Mouse (Mus musculus) embryonic facial prominence, embryonic 11.5 days (tissue): ENCODE results near the gene Mlc1. TPM values are rescaled to one million over a fixed set of nuclear protein-coding genes. Genes with fewer than 3 reads are reported as not detected.

ENCODE experiments used
- ATAC-seq: fragments of 200-750 bp; cut with Nextera tagmentation; replicated peaks from 2 replicates; pipeline ENCODE4 v1.8.0; 2017; ENCODE audit warnings: low read depth; ENCODE audit not compliant: insufficient number of reproducible peaks, low FRiP score, low TSS enrichment
- DNase-seq: peaks from one replicate; pipeline ENCODE4 v3.0.0-alpha.2; 2015; ENCODE audit warnings: low spot score
- H3K27ac ChIP-seq: fragments of 300-500 bp; sonication (generic); replicated peaks from 2 replicates; pipeline ENCODE4 v1.5.1; 2014; ENCODE audit warnings: mild to moderate bottlenecking, low read depth, low read length, control low read depth
- H3K27me3 ChIP-seq: fragments of 300-500 bp; sonication (generic); 2 replicates; pipeline ENCODE4 v1.6.1; 2014; ENCODE audit warnings: mild to moderate bottlenecking, low read length, moderate library complexity, mixed read lengths; ENCODE audit not compliant: control insufficient read depth, insufficient read depth
- H3K36me3 ChIP-seq: fragments of 300-500 bp; sonication (generic); replicated peaks from 2 replicates; pipeline ENCODE4 v1.6.1; 2014; ENCODE audit warnings: low read depth, mild to moderate bottlenecking, low read length, moderate library complexity, mixed read lengths; ENCODE audit not compliant: control insufficient read depth, insufficient read depth
- H3K4me1 ChIP-seq: fragments of 300-500 bp; sonication (generic); 2 replicates; pipeline ENCODE4 v1.6.1; 2014; ENCODE audit warnings: low read length, mixed read lengths; ENCODE audit not compliant: control insufficient read depth, insufficient read depth
- H3K4me2 ChIP-seq: fragments of 300-500 bp; sonication (generic); 2 replicates; pipeline ENCODE4 v1.6.1; 2014; ENCODE audit warnings: low read depth, mild to moderate bottlenecking, control low read depth, low read length, moderate library complexity
- H3K4me3 ChIP-seq: fragments of 300-500 bp; sonication (generic); 2 replicates; pipeline ENCODE4 v1.5.1; 2014; ENCODE audit warnings: low read depth, low read length, control low read depth
- H3K9ac ChIP-seq: fragments of 300-500 bp; sonication (generic); replicated peaks from 2 replicates; pipeline ENCODE4 v1.6.1; 2014; ENCODE audit warnings: mild to moderate bottlenecking, control low read depth, low read length
- H3K9me3 ChIP-seq: fragments of 300-500 bp; sonication (generic); replicated peaks from 2 replicates; pipeline ENCODE4 v1.6.1; 2016; ENCODE audit warnings: mild to moderate bottlenecking, low read length, inconsistent platforms, mixed read lengths; ENCODE audit not compliant: control insufficient read depth
- WGBS: fragments of 180-500 bp; shearing (Covaris S2); extraction: QIAGEN DNeasy Blood & Tissue Kit; methylation state at CpG from one replicate; pipeline ENCODE4 v1.1.7; 2014; 5-methylcytosine and 5-hydroxymethylcytosine counted together
- polyA plus RNA-seq: library from polyadenylated mRNA; unstranded; fragments of >200 nt; fragmentation: Nextera tagmentation; extraction: Ambion mirVana; gene quantifications from 2 replicates; pipeline ENCODE4 v1.2.1, GENCODE M21; 2014

Mlc1 gene
- polyA plus RNA-seq = 0.82 and 1.1 TPM in 2 replicates

DNA sequence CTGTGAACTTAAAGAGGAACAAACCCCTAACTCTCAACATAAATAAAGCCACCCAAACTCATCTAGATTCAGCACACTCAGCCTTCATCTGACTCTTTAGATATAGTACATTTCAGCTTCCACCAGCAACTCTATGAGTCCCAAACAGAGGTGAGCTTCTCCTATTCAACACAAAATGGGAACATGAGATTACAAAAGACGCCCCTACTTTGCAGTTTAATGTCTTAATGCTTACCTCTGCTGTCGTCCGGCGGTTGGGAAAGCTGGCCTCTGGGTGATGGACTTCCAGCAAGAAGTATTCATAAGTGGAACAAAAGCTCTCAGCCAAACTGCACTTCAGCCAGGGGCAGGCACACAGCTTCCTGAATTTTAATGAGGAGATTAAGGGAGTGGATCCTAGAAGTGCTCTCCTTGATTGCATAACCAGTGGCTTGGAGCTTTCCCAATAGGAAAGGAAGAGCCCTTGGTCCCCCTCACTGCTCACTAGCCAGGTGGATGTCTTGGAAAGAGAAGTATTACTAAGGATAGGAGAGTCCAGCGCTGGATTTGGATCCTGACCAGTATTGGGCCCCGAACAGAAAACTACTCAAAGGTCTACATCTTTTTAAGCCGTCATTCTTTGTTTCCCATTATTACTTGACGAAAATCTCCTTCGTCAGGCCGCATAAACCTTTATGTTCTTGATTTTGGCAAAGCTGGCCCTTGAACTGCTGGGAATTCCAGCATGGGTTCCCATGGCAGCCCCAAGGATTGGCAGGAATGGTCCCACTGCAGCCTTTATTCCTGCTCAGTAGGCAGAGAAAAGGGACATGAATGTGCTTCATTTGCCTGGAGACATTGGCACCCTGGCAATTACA lies at the start of gene Mlc1:
Gene Mlc1 (minus strand): TSS at position 727 of the 857 bp plus-strand sequence.
- Histone ChIP-seq H3K9ac (no peak within 1 kb of the TSS), H3K36me3 (no peaks in the 10 kb centered on the region), H3K27me3 (no peaks in the 10 kb centered on the region), H3K9me3 (no peaks in the 10 kb centered on the region), H3K4me3 (no peak within 1 kb of the TSS), H3K4me2 (no peak within 1 kb of the TSS), H3K27ac (no peak within 1 kb of the TSS), H3K4me1 (no peaks in the 10 kb centered on the region)
- 61% methylated on average over 10 of the region's 10 CpGs for WGBS
- peak; percentile 18 for DNase-seq
- no peak for ATAC-seq

DNA sequence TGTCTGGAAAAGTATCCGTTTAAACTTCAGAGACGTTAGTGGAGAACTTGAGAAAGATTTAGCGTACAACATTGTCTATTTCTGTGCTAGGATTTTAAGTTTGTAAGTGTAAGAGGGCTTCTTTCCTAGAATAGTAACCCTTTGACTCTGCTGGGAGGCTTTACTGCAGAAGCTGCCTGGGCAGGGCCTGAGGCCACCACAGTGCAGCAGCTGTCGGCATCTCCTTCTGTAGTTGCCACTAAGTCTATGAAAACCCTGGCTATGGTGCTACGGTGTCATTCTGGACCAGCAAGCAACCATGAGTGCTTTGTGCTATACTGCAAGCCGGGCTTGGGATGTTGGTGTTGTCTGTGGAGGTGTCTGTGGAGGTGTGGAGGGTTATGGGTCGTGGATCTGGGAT lies 41.7 kb upstream of the Mlc1 start:
- 82% methylated on average over 7 of the region's 7 CpGs for WGBS
- no peak for DNase-seq
- H3K27ac ChIP-seq = no peak overlapping the region

DNA sequence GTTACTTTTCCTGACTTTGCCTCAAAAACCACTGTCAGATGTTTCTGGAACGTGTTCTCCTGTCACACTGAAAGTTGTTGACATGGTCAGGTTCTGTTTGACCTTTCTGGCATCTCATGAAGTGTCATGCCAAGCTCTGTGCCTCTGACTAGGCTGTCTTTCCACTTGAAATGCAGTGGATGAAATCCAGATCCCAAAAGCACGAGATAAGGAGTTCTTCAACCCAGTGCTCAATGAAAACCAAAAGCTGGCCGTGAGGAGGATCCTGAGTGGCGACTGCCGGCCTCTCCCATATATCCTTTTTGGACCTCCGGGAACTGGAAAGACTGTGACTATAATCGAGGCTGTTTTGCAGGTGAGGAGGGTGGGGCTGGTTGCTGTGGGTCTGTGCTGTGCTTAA lies 41.3 kb upstream of the Mlc1 start:
- Histone ChIP-seq H3K36me3 (no peaks in the 10 kb centered on the region), H3K4me2 (no peak overlapping the region), H3K9me3 (no peaks in the 10 kb centered on the region), H3K27ac (no peak overlapping the region), H3K4me1 (no peaks in the 10 kb centered on the region), H3K27me3 (no peaks in the 10 kb centered on the region), H3K9ac (no peak overlapping the region), H3K4me3 (no peak overlapping the region)
- whole genome bisulfite sequencing = 76% methylated on average over 7 of the region's 7 CpGs
- DNase-seq (no peak), ATAC-seq (no peak)

More for the DNA sequence above, 41.7 kb upstream of the Mlc1 start:
- no peak overlapping the region for H3K4me3 ChIP-seq
- no peaks in the 10 kb centered on the region for H3K9me3 ChIP-seq
- ATAC-seq = no peak
- no peak overlapping the region for H3K9ac ChIP-seq
- H3K4me2 ChIP-seq = no peak overlapping the region
- no peaks in the 10 kb centered on the region for H3K27me3 ChIP-seq
- no peaks in the 10 kb centered on the region for H3K36me3 ChIP-seq
- H3K4me1 ChIP-seq = no peaks in the 10 kb centered on the region

DNA sequence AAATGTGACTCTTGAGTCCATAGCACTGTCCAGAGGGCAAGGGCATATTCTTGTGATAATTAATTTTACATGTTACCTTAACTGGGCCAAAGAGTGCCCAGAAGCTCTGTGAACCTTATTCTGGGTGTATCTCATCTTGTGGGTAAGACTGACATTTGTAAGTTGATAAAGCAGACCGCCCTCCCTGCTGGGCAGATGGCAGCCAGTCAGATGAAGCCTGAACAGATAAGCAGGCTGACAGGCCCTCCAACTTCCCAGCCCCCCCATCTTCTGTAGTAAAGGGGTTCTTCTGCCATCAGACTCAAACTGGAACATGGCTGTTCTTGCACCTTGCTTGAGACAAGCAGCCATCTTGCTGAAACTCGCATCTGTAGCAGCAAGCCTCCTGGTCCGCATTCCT lies 37.9 kb upstream of the Mlc1 start:
- H3K27me3 ChIP-seq = no peaks in the 10 kb centered on the region
- H3K4me1 ChIP-seq = no peaks in the 10 kb centered on the region
- H3K9ac ChIP-seq = no peak overlapping the region
- H3K36me3 ChIP-seq = no peaks in the 10 kb centered on the region
- no peaks in the 10 kb centered on the region for H3K9me3 ChIP-seq
- no peak overlapping the region for H3K27ac ChIP-seq
- no peak for ATAC-seq
- no peak for DNase-seq
- WGBS = 90% methylated on average over 3 of the region's 3 CpGs
- no peak overlapping the region for H3K4me2 ChIP-seq
- H3K4me3 ChIP-seq = no peak overlapping the region

DNA sequence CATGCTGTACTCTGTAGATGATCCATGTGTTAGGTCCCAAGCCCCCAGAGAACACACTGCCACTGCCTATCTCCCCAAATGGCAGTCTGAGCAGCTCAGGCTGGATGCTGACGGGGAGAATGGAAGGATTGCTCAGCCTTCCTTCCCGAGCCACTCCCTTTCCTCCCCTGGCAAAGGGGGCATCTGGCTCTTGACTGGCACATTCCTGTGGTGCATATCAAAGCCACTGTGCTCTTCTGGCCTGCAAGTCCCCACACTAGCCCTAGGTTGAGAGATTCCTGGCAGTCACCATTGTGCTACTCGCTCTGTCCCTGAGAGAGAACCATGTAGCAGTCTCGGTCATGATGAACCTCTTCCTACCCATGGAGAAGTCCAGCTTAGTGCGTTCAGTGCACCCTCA lies 29.0 kb upstream of the Mlc1 start:
- WGBS = 84% methylated on average over 5 of the region's 5 CpGs
- Histone ChIP-seq H3K27ac (no peak overlapping the region), H3K4me2 (no peak overlapping the region), H3K9ac (no peak overlapping the region), H3K36me3 (no peaks in the 10 kb centered on the region), H3K27me3 (no peaks in the 10 kb centered on the region), H3K9me3 (no peaks in the 10 kb centered on the region), H3K4me1 (no peaks in the 10 kb centered on the region), H3K4me3 (no peak overlapping the region)
- DNase-seq (no peak), ATAC-seq (no peak)

DNA sequence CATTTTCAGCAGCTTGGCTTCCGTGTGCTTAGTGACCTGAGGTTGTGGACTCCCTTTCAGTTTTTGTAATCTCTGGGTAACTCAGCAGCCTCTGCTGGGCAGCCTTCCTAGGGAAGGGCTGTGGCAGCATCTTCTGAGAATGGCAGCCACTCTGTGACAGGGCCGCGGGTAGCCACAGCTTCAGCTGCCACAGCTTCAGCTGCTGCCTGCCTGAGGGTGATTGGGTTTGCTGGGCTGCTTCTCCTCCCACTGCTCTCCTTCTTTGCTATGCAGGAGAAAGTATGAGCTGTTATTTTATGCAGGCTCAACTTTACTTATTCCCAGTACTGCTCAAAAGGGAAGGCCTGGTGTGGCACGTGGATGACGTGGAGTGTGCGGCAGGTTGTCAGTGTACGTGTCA lies 28.2 kb upstream of the Mlc1 start:
- no peak overlapping the region for H3K4me2 ChIP-seq
- H3K36me3 ChIP-seq = no peaks in the 10 kb centered on the region

DNA sequence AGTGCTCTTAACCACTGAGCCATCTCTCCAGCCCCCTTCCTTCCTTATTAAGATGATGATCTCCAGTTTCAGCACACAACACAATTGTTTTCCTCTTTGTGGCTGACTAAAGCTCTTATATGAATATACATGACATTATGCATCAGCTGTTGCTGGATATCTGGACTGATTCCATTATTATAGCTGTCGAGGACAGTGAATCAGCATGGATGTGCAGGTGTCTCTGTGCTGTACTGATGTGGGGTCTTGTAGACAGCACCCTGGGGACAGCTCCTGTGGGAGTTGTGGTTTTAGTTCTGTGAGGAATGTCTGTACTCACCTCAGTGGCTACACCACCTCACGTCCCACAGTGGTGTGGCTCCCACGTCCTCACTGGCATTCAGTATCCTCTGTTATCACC lies 22.4 kb upstream of the Mlc1 start:
- no peak overlapping the region for H3K27ac ChIP-seq
- H3K36me3 ChIP-seq = no peaks in the 10 kb centered on the region
- H3K4me3 ChIP-seq = no peak overlapping the region
- WGBS = 81% methylated on average over 3 of the region's 3 CpGs
- H3K9ac ChIP-seq = no peak overlapping the region
- H3K9me3 ChIP-seq = no peaks in the 10 kb centered on the region
- DNase-seq = no peak
- no peaks in the 10 kb centered on the region for H3K4me1 ChIP-seq
- H3K27me3 ChIP-seq = no peaks in the 10 kb centered on the region
- no peak for ATAC-seq
- no peak overlapping the region for H3K4me2 ChIP-seq

More for the DNA sequence above, 28.2 kb upstream of the Mlc1 start:
- Histone ChIP-seq H3K27ac (no peak overlapping the region), H3K9ac (no peak overlapping the region), H3K9me3 (no peaks in the 10 kb centered on the region), H3K4me3 (no peak overlapping the region), H3K27me3 (no peaks in the 10 kb centered on the region), H3K4me1 (no peaks in the 10 kb centered on the region)
- DNase-seq (no peak), ATAC-seq (no peak)
- 91% methylated on average over 7 of the region's 7 CpGs for WGBS

DNA sequence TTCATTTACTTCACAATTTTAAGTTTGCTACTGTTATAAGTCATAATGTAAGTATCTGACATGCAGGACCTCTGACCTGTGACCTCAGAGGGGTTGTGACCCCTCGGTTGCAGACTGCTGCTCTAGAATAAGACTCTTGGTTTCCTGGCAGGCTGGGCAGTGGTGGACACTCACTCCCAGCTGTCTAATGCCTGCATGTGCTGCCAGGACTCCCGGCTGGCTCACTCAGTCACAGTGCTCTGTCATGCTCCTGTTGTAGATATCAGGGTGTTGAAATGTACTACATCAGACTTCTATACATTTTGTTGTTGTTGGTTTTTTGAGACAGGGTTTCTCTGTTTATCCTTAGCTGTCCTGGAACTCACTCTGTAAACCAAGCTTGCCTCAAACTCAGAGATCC lies 21.6 kb upstream of the Mlc1 start:
- Histone ChIP-seq H3K36me3 (no peaks in the 10 kb centered on the region), H3K9me3 (no peaks in the 10 kb centered on the region), H3K27ac (no peak overlapping the region), H3K4me2 (no peak overlapping the region), H3K27me3 (no peaks in the 10 kb centered on the region), H3K9ac (no peak overlapping the region), H3K4me1 (no peaks in the 10 kb centered on the region), H3K4me3 (no peak overlapping the region)
- no peak for DNase-seq
- 33% methylated on average over 2 of the region's 2 CpGs for WGBS
- ATAC-seq = no peak
